Mouse (Mus musculus): Measurements from ENCODE around the gene Espnl.

The Espnl gene

DNA sequence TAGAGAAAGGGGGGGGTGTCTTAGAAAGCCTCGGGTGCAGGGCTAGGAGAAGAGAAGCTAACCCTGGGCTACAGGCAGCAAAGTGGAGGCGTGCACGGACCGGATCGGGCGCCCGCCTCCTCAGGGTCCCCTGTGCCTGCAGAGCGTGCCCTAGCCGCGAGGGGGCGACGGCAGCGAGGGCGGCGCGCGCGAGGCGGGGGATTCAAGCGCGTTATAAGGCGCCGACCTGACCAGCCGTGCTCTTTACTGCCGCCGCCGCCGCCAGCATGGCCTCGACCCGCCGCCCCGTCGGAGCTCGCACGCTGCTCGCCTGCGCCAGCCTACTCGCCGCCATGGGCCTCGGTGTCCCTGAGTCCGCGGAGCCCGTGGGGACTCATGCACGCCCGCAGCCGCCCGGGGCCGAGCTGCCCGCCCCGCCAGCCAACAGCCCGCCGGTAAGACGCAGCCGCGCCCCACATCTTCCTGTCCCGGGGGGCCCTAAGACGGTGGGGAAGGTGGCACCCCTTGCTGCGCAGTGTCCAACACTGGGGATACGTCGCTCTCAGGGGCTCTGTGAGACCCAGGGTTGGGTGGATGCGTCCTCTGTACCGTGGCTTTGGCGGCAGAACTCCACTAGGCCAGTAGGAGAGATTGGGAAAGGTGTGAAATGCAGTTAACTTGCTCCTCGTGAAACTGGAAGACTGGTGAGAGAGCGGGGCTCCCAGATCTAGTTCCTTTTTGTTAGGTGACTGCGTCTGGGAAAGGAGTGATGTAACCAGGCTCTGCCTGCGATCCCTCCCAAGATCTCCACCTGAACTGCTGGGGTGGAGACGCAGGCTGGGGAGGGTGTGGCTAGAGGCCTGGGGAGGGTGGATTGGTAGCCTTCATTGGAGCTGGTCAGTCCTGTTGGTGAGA, 44.6 kb downstream of the Espnl start, which contains the start of gene Erfe:
TSS of gene Erfe (plus strand) at position 216 of the 894 bp plus-strand sequence.
- in situ Hi-C loops (cut with MboI; ENCODE audit: low pct_unique_long_range_greater_than_20kb in 1 of 2, low sequenced_read_pairs in 2 of 2, unreplicated experiment in 1 of 2) = no loop called here

GRCm38 (mm10) chr1:91367295-91367694, 45.4 kb downstream of the Espnl start:
- in situ Hi-C loops (cut with MboI; ENCODE audit: low pct_unique_long_range_greater_than_20kb in 1 of 2, low sequenced_read_pairs in 2 of 2, unreplicated experiment in 1 of 2) = no loop called here

DNA sequence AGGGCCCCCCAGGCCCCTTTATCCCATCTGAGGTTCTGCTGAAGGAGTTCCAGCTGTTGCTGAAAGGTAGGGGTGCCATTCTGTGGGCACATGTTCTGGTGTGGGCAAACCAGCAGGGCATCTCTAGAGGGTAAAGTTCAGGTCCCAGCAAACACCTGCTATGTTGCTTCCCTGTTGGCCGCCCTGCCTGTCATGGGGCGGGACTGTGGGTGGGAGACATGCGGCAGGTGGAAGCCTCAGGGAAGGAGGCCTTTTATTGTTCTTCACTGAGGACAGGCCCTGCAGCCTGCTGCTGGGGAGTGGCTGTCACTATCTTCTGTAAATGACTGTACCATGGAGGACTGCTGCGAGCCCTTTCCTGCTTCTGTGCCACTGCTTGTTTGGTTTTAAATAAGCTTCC, 47.5 kb downstream of the Espnl start:
- in situ Hi-C loops (cut with MboI; ENCODE audit: low pct_unique_long_range_greater_than_20kb in 1 of 2, low sequenced_read_pairs in 2 of 2, unreplicated experiment in 1 of 2) = no loop called here

DNA sequence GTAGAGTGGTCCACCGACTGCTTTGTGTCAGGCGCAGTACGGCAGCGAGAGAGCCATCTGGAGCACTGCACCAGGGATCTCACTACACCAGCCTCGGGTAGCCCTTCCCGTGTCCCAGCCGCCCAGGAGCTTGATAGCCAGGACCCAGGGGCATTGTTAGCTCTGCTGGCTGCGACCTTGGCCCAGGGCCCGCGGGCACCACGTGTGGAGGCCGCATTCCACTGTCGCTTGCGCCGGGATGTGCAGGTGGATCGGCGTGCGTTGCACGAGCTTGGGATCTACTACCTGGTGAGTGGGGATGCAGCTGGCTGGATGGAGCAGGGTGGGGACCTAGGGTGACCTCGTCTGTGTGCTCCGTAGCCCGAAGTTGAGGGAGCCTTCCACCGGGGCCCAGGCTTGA, 48.2 kb downstream of the Espnl start:
- in situ Hi-C loops (cut with MboI; ENCODE audit: low pct_unique_long_range_greater_than_20kb in 1 of 2, low sequenced_read_pairs in 2 of 2, unreplicated experiment in 1 of 2) = no loop called here

DNA sequence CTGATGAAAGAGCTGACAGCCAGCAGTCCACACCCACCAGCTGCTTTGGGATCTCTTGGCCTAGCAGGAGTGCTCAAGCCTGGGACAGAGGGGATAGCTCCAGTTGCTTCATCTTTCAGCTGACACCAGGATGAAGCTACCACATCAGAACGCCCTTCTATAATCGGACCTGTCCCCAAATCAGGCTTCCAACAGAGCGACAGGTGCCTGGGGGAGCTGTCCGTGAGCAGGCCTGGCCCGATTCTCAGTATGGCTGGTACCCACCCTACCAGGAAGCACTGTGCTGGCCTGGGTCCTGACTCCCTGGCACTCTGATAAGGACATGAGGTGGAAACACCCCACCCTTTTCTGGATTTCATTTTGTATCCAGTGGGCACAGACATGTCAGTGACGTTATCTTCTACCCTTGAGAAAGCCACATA, 51.5 kb downstream of the Espnl start:
- in situ Hi-C loops (cut with MboI; ENCODE audit: low pct_unique_long_range_greater_than_20kb in 1 of 2, low sequenced_read_pairs in 2 of 2, unreplicated experiment in 1 of 2) = no loop called here

DNA sequence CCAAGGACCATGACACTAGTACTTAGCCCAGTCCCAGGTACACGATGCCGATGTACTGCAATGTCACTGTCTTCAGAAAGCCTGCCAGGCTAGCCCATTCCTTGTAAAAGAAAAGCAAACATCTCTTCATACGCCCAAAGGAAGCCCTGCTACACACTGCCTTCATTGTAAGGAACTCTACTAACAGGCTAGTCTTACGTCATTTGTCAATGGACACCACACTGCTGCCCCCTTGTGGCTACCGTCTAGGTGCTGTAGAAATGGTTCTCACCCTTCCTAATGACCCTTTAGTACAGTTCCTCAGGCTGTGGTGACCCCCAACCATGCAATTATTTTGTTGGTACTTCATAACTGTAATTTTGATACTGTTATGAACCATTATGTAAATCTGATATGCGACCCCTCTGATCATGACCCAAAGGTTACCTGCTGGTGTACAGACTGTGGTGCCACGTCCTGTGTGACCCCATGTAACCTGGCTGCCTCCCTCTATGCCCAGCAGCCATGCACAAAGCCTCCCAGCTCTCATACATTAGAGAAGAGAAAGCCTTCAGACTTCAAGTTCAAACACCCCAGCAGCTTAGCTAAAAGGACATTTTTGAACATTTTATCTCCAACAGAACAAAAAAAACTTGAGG, 58.7 kb downstream of the Espnl start:
- in situ Hi-C loops (cut with MboI; ENCODE audit: low pct_unique_long_range_greater_than_20kb in 1 of 2, low sequenced_read_pairs in 2 of 2, unreplicated experiment in 1 of 2) = no loop called here

GRCm38 (mm10) chr1:91381091-91381471, 59.2 kb downstream of the Espnl start:
- in situ Hi-C loops (cut with MboI; ENCODE audit: low pct_unique_long_range_greater_than_20kb in 1 of 2, low sequenced_read_pairs in 2 of 2, unreplicated experiment in 1 of 2) = no loop called here

DNA sequence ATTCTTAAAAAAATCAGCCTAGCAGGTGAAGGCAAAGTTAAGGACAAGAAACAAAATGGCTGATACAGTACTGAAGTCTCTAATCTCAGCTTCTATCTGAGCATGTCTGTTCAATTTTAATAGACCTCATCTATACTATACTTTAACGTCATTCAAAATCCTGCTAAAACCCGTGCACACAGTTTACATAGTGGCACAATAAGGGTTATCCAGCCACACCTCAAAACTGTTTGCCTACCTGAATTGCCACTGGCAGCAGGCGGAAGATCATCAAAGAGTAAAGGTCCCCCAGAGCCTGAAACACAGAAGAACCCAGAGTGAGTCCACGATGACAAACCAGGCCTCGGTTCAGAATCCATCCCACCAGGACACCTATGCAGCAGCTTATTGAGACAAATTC, 68.5 kb downstream of the Espnl start:
- in situ Hi-C loops (cut with MboI; ENCODE audit: low pct_unique_long_range_greater_than_20kb in 1 of 2, low sequenced_read_pairs in 2 of 2, unreplicated experiment in 1 of 2) = no loop called here

DNA sequence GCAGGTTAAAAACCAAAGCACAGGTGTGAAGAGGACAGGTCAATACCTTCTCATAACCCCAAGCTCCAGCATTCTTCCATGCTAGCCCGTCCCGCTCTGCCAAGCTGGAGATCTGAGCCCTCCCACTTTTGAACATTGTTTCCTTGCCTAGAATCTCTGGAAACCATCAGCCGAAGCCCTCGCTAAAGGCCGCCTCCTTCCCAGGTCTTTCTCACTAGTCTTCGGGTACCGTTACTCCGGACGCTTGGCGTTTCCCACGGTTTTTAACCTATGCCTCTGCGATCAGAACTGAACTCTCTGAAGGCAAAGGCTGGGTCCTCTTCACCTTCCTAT, 76.0 kb downstream of the Espnl start:
- in situ Hi-C loops (cut with MboI; ENCODE audit: low pct_unique_long_range_greater_than_20kb in 1 of 2, low sequenced_read_pairs in 2 of 2, unreplicated experiment in 1 of 2) = no loop called here

All from mouse embryonic stem cell (cell line).